Mouse (Mus musculus) ovary, postnatal 36 days (tissue): ENCODE measurements around the gene Samd4.

Source experiments
- DNase-seq: peaks from one replicate; pipeline ENCODE4 v3.0.0; 2022; ENCODE audit warnings: low spot score, mixed read lengths

Gene Samd4

DNA sequence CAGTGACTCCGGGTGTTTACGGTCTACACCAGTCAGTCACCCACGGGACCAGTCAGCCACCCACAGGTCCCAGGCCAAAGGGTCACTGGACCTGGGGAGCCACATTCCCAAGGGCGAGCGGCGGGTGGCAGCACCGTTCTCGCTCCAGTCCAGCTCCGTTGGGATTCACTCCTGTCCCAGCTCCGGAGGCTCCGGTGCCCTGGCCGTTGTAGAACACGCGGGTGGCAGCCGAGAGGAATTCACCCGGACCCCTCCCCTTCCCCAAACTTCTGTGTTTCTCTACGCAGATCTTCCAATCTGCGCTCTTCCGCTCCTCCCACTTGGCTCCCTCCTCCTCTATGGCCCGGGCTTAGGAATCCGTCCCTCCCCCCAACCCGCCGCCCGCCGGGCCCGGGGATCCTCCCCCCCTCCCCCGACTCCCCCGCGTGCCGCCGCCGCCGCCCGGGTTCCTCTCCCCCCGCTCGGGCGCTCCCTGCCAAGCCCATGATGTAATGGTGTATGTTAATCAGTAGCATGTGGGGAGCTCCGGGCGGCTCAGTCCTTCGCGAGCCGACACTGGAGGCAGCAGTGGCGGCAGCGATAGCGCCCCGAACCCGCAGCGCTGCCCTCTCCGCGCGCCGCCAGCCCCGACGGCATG lies at the start of gene Samd4:
TSS of gene Samd4 (plus strand) at position 424 of the 637 bp plus-strand sequence.
- peak; percentile 77 for DNase-seq

DNA sequence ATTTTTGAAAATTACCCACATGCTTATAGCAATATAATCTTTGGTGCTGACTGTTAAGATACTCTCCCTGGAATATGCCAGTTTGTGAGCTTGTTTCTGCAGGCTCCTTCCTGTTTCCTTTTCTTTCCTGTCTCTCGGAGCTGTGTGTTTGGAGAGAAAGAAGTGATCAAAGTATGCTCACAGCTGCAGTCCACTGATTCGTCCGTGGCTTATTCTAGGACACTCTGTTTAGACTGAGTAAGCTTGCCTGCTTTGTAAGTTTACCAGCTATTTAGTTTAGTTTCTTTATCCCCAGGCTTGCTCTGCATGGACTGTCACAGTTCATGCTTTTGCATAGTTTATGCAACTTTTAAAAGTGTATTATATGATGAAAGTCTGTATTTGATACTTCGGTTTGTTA lies 43.3 kb upstream of the Samd4 start:
- no peak for DNase-seq

DNA sequence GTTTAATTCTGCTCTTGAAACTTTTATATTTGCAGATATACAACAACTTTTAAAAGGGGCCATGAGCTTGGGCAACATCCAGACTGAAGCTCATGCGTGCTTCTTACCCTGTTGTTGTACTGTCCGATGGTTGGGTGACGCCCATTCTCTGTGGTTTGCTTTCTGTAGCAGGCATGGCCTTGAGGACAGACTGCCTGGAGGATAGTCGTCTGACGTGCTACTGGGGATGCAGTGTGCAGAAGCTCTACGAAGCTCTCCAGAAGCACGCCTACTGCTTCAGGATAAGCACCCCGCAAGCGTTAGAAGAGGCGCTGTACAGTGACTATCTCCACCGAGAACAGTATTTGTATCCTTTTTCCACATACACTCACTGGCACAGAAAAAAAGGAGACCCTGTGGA lies 36.9 kb upstream of the Samd4 start:
- peak; percentile 10 for DNase-seq

DNA sequence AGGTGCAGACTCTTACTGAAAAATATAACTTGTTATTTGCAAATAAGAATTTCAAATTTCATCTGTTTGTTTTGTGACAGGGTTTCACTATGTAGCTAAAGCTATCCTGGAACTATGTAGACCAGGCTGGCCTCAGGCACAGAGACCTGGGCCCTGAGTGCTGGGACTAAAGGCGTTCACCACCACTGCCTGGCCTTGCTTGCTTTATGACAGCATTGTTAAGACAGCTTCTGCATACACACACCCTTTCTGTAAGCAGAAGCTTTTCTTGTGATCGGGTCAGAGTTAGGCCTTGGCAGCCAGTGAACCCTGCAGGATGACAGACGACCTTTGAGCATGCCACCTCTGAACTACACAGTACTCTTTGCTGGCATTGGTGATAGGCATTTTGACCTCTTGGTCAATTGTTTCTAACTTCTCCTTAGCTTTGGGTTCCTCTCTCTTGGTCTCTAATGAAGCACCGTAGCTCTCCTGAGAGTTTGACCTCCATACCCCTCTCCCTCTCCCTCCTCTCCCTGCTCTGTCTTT lies 34.5 kb upstream of the Samd4 start:
- no peak for DNase-seq

DNA sequence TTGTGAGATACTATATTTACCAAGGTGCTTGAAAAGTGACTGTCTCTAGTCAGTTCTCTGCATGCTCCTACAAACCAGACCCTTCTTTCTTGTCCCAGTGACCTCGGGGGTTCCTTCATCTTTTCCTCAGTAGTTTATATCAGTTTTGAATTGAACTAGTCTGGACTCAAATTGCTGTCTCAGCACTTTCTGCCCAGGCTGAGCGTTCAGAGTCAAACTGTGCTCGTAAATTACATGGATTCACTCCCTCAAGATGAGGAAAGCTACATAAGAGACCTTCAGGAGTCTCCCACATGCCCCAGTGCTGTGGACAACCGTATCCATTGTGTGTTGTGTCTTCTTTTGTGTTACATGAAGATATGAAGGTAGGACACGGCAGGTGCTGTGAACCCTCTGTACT lies 33.9 kb upstream of the Samd4 start:
- DNase-seq = no peak

DNA sequence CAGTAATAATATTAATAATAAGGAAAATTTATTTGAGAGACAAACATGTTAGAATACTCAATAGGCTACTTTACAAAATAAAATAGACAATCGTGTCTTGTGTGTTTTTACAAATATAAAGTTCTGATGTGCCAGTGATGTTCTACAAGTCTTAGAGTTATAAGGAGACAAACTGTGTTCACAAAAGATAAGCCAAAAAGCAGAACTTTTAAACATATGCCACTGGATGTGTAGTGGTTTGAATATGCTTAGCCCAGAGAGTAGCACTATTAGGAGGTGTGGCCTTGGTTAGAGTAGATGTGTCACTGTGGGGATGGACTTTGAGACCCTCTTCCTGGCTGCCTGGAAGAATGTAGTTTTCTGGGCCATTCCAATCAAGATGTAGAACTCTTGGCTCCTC lies 32.9 kb upstream of the Samd4 start:
- no peak for DNase-seq

- no peak for DNase-seq
Observed at GRCm38 (mm10) chr14:46853677-46854076, 29.0 kb upstream of the Samd4 start.

GRCm38 (mm10) chr14:46862922-46863321 lies 19.7 kb upstream of the Samd4 start:
- no peak for DNase-seq

- DNase-seq = peak; percentile 54
Observed at GRCm38 (mm10) chr14:46880935-46881334, 1.7 kb upstream of the Samd4 start.

GRCm38 (mm10) chr14:46881581-46882430 lies 848 bp upstream of the Samd4 start:
- no peak for DNase-seq

DNA sequence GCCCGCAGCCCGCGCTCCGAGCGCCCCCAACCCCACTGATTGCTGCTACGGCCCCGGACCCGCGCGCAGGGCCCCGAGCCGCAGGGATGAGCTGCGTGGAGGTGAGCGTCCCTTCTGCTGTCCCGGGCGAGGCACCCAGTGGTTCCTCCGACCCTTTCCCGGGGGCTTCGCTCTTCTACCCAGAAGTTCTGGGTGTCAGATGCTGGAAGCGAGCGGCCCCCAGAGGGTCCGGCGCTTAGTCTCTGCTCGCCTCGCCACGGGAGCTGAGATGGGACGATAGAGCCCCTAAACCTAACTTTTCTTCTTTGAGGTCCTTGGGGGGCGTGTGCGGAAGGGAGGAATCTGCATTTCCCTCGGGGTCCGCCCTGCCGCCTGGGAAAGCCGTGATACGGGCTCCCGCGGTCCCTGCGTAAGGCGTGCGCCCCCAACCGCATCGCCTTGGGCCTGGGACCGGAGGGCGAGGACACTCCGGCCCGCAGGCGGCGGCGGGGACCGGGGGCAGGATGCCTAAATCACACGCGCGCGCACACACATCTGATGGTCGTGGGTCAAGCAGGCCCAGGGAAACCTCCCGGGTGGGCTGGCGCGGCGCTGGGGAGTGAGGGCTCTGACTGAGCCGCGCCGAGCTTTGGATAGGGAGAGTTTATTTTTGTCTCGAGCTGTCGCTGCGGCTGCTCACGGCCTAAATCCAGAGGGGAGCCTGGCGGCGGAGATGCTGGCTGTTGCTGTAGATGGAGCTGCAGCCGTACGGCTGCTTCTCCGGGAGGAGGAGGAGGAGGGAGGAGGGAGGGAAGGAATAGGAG lies 615 bp downstream of the Samd4 start:
- peak; percentile 58 for DNase-seq

DNA sequence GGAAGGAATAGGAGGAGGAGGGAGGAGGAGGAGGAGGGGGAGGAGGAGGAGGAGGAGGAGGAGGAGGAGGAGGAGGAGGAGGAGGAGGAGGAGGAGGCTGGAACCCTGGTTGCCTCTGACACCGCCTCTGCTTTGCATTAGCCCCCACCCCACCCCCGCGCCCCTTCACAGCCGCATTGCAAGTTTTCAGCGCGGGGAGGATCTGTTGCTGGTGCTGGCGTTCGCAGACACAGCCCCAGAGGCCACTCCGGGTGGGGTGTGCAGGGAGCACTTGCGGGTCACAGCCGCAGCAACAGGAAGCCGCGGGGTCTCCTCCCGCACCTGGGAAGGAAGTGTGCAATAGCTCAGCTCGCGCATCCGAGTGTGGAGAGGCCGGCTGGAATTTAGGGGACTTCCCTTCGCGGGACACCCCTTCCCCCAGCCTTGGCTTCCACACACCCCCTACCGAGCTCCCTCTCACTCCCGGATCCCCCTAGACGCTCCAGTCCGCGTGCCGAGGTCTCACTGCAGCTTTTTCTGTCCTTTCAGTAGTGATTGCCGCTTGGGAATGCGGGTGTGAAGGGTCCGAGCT lies 1.3 kb downstream of the Samd4 start:
- peak; percentile 38 for DNase-seq

DNA sequence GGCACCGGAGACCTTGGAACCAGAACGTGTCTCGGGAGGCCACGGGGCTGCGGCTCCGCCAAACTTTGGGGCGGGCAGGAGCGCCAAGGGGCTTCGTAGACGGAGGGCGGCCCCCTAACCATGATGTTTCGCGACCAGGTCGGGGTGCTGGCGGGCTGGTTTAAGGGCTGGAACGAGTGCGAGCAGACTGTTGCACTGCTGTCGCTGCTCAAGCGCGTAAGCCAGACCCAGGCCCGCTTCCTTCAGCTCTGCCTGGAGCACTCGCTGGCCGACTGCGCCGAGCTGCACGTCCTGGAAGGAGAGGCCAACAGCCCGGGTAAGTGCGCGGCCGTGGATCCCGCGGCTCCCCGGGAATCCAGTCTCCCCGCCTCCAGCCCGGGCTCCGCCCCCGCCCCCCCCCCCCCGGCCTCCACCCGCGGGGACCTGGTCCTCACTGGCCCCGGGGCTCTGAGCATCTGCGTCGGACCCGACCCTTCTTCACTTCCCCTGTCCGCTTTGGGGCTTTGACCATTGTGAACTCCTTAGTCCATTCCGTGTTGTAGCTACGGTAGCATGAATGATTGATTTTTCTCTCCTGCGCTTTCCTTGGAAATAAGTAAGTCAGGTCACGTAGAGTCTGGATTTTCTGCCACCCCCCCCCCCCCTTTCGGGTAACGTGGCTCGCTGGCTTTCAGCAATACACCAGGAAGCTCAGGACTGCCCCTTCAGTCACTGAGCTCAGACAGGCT lies 2.2 kb downstream of the Samd4 start:
- peak; percentile 60 for DNase-seq

DNA sequence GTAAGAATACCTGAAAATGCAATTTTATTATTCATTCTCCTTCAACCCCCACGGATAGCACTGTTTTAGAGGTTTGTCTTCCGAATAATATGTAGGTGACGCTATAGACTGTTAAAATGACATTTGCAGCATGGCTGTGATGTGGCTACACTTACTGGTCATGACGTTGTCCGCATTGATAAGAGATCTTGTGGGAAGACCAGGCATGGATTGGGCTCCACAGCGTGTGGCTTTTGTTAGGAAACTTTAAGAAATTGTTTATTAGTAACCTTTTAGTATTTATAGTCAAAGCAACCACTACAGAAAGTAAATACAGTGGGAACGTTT lies 2.7 kb downstream of the Samd4 start:
- DNase-seq = no peak

- peak; percentile 11 for DNase-seq
Observed at GRCm38 (mm10) chr14:46885891-46886301, 3.2 kb downstream of the Samd4 start.

DNA sequence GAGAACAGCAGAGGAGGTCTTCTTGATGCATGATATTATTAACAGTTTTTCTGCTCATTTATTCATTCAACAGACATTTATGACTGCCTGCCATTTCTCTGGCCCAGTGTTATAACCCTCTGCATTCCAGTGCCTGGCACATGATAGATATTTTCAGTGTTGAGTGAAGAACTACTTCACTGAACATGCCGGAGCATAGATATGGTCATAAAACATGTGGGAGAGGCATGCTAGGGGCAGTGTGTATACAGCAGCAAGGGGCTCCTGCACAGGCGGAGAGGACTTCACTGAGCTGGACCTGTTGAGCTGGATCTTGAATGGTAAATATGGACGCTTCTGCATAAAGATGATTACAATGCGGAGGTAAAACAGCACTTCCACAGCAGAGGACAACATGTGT lies 6.4 kb downstream of the Samd4 start:
- DNase-seq = no peak

GRCm38 (mm10) chr14:46893961-46894360 lies 11.3 kb downstream of the Samd4 start:
- no peak for DNase-seq

GRCm38 (mm10) chr14:46897953-46898352 lies 15.3 kb downstream of the Samd4 start:
- no peak for DNase-seq

DNA sequence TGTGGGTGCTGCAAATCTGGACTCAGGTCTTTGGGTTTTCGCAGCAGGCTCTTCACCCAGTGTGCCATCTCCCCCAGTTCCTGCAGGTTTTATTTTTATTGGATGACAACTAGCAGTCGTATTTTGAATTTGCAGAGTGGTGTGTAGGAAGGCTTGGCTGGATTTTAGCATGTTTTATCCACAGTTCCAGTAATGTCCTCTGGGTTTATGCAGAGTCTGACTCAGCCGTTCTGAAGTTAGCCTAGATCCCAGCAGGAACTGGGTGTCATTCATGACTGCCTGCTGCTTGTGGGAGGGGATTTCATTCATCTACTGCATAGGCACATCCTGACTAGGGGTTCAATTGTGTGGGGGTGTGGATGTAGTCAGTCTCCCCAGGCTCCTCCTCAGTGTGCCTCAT lies 16.0 kb downstream of the Samd4 start:
- DNase-seq = no peak

DNA sequence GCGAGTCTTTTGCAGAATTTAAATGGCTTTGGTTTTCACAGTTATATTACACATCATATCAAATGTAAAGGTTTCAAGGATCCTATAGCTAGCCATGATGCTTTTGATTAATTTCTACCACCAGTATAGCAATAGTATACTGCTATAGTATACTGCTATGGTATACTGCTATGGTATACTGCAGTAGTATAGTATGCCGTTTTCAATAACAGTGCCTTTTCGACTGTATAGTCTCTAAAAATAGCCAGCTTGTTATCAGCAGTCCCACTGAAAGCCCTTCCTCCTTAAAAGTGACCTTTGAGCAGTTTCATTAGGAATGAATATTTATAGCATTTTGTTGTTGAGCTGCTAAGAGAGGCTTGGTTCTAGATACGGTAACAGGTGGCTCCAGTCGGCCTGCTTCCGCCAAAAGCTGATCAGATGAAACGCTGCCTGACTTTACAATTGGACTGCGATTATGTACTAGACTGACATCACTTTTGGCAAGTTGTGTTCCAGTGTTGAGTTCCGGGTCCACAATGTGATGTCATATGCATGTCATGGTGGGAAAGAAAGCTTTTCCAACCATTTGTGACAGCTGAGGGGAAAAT lies 19.9 kb downstream of the Samd4 start:
- DNase-seq = no peak

DNA sequence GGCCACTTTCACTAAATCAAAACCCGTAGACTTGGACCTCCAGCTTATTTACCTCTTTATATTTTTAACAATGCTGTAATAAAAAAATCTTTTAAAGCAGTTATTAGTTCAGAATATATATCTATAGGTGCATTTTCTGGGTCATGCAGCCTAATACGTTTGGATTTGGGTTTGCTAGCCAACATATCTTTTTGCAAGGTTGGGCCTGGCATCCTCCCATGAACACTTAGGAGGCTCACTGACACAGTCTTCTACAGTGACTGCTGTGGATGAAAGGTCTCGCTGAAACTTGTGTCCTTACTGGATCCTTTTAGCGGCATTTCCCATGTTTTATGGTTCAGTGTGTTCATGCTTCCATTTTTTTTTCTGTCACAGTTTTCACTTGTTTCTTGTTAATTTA lies 21.6 kb downstream of the Samd4 start:
- no peak for DNase-seq
